Mouse (Mus musculus) cerebellum, adult 9-10 months (tissue): ENCODE measurements around the gene Hoxa10.
A peak's percentile ranks its signal among the peaks of the same experiment; 100 is the strongest.

Source experiments
- DNase-seq: peaks from one replicate; pipeline ENCODE4 v3.0.0; 2022

Gene Hoxa10

DNA sequence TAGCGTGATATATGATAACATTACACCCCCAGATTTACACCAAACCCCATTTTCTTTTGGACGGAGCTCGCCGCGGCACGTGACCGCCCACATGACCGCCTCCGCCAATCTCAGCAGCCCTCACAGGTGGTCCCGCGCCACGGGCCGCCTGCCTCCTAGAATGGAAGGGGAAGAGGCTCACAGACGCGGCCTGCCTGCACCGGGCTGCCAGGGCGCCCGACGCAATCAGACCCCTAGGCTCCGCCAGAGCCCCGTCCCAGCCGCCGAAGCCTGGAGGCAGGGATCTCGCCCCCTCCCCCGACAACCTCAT is 23.2 kb downstream of the Hoxa10 start:
- no peak for DNase-seq

DNA sequence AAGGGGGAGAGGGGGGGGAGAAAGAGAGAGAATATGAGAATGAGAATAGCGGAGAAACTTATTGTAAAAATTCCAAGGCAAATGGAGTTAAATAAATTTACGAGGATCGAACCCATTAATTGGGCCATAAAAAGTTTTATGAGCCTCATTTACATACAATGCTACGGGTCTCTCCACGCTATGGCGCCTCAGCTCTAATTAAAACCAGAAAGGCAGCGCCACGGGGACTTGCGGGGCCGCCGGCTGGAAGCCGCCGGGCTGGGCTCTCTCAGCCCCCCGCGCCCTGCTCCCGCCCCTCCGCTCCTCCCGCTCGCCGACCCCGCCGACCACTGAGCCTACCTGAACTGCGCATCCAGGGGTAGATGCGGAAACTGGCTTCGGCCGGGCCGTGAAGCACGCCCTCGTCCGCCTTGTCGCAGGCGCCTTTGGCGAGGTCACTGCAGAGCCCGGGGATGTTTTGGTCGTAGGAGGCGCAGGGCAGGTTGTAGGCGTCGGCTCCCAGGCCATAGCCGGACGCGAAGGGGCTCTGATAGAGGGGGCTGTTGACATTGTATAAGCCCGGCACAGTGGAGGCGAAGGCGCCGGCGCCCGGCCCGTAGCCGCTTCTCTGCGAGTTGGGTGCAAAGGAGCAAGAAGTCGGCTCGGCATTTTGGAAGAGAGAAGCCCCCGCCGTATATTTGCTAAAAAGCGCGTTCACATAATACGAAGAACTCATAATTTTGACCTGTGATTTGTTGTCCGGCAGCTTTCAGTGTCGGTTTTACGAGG is 23.8 kb downstream of the Hoxa10 start:
- no peak for DNase-seq

DNA sequence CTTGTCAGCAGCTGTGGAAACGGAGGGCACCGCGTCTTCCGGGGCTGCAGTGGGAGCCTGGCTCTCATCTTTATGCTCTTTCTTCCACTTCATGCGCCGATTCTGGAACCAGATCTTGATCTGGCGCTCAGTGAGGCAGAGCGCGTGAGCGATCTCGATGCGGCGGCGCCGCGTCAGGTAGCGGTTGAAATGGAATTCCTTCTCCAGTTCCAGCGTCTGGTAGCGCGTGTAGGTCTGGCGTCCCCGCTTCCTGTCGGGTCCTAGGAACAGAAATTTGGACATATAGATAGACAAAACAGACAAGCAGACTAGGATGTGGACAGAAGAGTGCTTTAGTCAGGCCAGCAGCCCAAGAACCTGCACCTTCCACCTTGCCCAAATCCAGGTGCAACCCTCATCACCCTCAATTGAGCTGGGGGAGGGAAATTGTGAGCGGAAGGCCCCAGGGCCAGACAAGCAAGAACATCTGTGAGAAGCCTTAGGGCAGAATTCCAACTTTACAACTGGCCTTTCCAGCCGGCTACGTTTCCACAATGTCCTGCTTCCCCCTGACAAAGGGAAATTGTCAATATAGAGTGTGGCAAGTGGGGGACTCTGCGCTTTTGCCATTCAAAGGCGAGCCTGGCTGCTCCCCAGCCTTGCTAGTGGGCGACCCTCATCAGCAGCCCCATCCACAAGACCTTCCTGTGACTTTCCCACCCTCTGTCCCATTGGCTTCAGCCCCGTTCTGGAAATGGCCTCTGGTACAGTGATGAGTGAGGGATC is 24.7 kb downstream of the Hoxa10 start:
- DNase-seq = no peak

DNA sequence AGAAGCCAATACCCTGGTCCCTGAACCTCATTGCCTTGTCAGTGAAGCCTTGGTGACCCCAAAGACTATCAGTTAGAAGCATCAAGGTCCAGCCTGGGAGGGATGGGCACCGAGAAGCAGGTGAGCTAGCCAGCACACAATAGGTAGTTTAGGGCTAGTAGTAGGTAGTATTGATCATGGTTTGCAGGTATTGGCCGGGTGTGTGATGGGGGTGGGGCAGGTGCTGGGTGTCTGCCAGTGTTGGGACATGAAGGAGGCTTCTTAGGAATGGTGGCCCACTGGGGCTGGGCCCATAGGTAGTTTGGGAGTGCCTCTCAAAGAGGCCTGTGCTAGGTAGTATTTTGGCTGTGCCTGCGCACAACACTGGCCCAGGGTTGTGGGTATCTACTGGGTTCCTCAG is 25.6 kb downstream of the Hoxa10 start:
- no peak for DNase-seq

DNA sequence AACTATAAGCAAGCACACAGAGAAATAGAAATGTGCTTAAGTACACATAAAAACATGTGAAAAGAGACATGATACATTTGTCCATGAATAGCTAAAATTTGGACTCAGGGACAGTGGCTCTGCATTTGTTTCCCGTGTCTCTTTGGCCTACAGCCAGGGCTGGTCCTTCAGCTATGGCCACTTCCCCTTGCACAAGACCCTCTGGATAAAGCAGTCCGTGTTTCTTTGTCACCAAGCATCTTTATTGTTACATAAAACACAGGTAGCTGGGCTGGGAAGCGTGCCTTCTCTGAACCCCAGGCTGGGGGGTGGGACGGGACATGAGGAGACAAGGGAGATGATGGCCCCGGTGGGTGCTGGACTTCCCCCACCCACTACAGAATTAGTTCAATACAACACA is 26.4 kb downstream of the Hoxa10 start:
- DNase-seq = no peak

DNA sequence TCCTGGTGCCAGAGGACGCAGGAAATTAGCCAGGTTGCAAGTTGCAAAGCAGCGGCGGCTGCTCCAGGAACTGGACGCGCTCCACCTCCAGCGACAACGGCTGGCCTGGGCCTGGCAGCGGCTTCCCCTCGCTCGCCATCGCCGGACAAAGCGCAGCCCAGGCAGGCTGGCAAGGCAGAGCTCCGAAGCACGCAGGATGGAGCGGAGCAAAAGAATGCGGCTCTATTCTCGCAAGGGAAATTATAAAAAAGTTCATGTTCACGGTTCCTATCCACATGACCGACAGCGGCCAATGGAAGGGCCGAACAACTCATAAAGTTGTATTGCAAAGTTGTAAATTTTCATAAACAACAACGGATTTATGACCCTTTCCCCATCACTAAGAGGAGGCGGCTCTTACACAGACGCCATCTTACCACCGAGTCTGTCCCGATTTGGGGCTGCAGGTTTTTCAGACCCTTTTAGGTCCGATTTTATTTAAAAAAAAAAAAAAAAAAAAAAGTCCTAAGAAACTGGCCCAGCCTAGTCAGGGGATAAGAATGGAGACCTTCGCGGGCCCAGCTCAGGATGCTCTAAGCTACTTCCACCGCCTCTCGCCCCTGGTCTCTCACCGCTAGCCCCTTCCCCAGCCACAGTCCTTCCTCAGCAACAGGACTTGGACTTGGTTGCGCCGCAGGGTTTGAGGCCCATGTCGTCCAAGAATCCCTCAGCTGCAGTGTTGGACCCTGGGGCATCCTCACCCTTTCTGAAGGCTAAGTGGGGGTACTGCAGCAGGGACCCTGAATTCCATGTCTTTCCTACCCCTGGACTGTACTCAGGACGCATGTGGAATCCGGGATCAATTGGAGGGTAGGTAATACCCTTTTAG is 27.3 kb downstream of the Hoxa10 start, which contains the start of the genes Hoxa3 and Gm28308:
TSS of gene Hoxa3 (minus strand) at position 218 of the 868 bp plus-strand sequence.
TSS of gene Gm28308 (minus strand) at position 221 of the 868 bp plus-strand sequence.
- no peak for DNase-seq

DNA sequence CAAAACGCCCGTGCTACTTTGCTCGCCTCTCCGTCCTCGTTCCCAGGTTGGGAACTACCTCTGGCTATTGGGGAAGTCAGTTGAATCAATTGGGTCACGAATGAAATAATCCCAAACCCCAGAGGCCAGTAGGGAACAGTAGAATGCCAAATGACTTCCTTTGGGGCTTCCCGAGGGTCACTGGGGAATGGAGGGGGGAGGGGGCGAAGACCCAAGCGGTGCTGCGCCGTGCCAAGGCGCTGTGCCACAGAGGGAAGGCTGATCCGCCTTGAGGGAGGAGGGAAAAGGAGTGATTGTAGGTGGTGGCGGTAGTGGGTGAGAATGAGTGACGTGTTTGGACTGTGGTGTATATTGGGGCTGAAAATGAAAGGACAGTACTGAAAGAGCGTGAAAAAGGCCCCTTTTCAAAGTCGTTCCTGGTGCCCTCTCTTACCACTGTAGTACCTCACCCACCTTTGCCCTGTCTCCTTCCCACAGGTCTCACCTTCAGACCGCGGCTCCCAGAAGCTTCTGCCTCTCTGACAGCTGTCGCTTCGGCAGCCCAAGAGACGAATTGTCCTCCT is 28.0 kb downstream of the Hoxa10 start:
- no peak for DNase-seq

DNA sequence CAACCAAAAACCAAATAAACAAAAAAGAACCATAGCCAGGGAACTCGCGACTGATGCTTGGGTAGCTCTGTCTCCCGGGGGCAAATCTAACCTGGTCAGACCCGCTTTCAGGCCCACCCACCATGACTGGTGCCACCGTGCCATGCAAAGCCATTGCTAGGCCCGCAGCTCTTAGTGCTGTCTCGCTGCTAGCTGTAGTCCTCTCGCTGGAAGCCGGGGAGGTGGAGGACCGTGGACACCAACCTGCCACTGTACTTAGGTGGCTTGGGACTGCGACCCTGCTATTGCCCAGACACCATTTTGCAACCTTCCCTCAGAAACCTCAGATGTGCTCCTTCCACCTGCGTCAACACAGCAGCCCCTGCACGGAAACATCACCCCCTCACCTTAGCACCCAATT is 28.7 kb downstream of the Hoxa10 start:
- DNase-seq = no peak

DNA sequence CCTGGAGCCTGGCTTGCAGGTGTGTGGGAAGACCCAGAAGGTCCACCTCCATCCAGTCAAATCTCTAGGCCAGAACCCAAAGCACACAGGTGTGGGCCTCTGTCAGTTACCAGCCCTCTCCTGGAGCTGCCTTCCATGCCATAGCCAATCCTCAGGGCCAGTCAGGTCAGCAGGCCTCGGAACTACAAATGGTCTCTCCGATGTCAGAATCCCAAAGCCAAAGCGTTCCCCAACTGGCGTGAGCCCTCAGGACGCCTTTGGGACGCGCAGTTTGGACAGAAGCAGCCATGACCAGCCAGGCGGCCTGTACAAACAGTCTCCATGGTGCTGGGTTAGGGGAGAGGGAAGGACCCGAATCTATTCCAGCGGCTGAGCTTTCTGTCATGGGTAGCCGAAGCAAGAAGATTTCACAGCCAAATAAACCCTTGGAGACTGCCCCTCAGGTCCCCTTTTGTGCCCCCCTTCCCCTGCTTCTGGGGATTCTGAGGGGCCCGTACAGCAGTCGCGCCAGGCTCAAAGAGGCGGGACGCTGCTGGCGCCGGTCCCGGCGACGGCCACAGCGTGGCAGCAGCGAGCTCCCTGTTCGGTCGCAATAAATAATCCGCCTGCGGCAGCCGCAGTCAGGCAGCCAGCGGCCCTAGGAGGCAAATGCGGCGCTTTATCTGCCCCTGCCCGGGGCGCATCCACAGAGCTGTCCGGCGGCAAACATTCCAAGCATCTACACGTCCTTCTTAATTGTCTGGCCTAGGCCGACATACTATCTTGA is 29.3 kb downstream of the Hoxa10 start:
- peak; percentile 30 for DNase-seq

DNA sequence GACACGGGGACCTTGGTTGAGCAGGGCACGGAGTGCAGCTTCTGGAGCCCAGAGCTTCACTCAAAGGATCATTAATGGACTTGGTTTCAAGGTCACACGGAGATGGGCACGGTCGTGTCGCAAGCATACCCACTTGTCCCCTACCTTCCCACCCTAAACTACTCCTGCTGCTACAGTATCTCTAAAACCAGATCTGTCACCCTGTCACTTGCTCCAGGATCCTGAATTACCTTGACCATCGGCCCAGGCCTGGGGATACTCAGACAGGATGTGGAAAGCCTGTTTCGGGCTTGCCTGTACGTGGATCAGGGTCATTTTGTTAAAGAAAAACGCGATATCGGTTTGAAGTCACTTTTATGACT is 31.0 kb downstream of the Hoxa10 start:
- DNase-seq = no peak

DNA sequence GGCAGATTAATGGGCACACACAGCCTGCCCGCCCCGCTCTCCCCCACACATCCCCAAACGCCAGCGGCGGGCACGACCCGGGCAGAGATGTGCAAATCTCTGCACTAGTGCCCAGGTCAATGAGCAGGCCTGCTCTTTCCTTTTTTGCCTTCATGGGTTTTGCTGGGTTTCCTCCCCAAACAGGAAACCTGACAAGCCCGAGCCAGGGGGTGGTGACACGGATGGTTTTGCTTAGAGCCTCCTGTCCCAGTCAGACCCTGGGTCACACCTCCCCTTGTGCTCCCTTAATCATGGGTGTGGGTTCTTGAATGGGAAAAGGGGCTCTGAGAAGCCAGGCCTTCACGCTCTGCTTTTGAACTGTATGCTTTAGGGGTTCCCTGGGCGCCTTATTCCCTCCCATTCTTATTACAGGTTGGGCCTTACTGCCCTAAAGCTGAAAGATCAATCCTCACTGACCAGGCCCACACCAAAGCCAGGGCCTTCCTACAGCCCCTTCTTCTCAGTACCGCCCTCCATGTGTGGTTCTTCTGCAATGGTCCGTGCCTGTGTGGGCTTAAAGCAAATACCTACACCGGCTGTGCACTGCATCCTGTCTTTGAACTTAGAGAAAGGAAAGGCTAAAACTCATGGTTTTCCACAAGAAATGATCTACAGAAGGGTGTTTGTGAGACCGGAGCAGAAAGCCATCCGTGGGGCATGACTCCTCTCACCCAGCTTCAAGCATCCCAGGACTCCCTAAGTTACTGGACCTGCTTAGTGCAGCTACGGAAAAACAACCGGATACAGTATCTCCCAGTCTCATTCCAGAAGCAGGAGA is 31.6 kb downstream of the Hoxa10 start:
- no peak for DNase-seq

DNA sequence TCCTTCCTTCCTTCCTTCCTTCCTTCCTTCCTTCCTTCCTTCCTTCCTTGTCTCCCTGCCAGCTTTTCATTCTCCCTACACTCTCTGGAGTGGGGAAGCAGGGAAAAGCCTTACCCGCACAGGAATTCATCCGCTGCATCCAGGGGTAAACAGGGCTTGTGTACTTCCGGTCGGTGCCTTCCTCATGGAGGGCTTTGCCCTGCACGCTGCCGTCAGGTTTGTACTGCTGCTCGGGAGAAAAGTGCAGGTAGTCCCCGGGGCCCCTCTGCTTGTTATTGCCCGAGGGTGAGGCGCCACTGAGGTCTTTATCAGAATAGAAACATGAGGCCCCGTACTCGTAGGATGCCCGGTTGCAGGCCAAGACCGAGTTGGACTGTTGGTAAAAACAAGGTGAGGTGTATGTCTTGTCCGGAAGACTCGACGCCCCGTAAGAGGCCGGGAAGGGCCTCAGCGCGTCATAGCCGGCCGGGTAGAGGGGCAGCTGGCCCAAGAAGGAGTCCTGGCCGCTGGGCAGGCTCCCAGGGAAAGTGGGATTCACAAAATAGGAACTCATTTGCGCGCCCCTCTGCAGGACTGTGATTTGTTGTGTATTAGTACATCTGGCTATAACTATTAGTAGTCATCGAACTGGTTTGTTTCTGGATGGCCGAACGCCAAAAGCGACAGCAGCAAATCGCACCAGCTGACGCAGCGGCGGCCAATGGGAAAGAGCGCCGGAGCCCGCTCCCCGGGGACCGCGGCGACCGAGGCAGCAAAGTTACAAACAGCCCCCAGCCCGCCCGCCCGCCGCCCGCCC is 32.4 kb downstream of the Hoxa10 start, which contains the start of gene Hoxa6:
TSS of gene Hoxa6 (minus strand) at position 651 of the 796 bp plus-strand sequence.
- DNase-seq = no peak

DNA sequence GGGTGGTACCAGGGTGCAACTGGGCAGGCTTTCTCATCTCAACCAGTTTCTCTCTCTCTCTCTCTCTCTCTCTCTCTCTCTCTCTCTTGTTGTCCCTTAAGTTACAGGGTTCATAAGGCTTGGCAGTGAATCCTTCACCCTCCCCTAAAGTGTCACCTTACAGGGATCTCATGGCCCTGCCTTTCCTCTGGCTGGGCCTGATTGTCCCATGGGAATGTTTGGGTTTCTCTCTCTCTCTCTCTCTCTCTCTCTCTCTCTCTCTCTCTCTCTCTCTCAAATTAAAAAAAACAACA is 33.0 kb downstream of the Hoxa10 start:
- DNase-seq = no peak

DNA sequence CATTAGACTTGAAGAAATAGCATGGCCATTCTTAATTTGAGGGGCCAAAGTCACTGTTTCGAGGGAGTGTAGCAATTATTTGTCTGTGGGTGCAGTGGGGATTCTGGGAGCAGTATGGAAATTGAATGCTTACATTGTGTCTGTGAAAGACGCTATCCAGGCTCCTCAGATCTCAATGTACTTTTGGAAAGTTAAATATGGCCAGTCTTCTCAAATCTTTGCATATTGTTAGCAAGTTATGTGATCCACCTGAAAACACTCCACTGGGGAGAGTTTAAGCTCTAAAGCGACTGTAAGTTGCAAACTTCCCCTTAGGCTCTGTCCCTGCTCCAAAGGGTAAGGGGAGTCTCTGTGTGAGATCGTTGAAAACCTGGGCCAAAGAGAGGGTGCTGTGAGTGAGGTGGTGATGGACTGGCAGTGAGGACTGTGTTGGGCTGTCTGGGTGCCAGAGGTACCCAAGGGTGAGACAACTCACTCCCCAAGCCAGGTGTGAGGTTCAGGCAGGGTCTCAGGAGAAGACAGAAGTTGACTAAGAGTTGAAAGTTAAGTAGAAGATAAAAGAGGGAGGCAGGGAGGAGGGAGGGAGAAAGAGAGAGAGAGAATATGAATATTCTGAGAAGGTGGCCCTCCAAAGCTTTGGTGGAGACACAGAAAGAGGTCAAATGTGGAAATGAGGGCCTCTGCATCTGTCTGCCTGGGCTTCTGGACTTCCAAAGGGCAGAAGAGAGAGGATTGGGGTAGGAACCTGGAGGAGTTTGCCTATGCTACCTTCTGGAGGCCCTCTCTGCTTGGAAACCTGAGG is 33.6 kb downstream of the Hoxa10 start:
- no peak for DNase-seq

DNA sequence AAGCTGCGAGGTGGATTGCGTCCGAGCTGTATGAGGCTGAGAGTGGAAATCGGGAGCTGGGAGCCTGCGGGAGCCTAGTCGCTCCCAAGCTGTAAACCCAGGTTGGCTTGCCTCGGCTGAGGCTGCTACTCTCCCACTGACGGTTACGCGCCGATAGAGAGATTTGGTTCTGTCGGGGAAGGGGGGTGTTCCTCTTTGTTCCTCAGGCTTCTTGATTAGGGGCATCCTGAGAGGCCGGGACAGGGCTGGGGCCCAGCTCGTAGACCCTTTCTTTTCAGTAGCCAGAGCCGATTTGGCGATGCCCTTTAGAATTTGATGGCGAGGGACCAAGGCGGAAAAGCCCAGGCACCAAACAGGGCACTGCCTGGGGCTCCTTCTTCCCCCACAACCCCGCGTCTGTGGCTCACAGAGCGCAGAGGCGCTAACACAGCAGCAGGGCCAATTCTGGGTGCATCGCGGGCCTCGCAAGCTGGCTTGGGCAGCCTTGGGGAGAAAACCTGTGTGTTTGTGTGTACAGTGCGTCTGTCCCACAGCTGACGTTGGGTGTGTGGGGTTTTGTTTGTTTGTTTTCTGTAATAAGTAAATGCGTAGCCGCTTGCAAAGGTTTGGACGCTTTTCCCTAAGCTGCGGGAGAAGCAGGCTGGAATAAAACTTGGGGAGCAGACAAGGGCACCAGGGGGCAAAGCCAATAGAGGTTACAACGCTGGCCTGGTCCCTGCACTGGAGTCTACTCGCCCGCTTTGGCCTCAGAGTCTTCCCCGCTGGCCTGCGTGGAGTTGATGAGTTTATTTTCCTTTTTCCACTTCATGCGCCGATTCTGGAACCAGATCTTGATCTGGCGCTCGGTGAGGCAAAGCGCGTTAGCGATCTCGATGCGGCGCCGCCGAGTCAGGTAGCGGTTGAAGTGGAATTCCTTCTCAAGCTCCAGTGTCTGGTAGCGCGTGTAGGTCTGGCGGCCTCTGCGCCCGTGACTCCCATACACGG is 34.7 kb downstream of the Hoxa10 start:
- DNase-seq = no peak

DNA sequence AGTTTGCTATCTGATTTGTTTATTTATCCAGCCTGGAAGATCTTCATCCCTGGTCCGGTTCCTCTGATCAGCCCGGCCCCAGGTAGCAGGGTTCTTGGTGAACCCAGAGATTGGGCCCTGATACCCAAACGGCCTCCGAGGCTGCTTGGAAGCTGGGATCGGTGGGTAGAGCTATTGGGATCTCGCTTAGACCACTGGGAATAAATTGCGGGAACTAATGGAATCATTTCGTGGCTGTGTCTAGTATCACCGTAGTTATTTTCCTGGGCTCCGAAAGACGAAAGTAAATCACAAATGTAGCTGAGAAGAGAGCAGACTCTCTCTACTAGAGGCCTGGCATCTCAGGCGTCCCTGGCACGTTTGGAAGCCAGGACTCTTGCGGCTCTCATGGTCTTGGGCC is 35.4 kb downstream of the Hoxa10 start:
- no peak for DNase-seq

DNA sequence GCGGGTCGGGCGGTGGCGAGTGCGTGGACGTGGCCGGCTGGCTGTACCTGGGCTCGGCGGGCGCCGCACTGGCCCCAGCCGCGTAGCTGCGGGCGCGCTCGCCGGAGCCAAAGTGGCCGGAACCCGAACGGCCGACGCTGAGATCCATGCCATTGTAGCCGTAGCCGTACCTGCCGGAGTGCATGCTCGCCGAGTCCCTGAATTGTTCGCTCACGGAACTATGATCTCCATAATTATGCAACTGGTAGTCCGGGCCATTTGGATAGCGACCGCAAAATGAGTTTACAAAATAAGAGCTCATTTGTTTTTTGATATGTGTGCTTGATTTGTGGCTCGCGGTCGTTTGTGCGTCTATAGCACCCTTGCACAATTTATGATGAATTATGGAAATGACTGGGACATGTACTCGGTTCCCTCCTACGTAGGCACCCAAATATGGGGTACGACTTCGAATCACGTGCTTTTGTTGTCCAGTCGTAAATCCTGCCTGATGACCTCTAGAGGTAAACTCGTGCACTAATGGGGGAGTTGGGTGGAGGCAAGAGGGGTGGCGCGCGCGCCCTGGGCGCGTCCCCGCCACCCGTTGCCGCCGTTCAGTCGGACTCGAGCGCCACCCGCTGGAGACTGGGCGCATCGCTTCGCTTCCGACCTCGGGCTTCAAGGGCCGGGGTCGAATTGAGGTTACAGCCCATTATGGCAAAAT is 36.5 kb downstream of the Hoxa10 start, which contains the start of gene Hoxa5:
TSS of gene Hoxa5 (minus strand) at position 538 of the 703 bp plus-strand sequence.
- no peak for DNase-seq
